Mouse (Mus musculus): ENCODE measurements around the gene Ifit3b.
A peak's percentile ranks its signal among the peaks of the same experiment; 100 is the strongest.
"Not testable (repeated sequence)": the region's sequence is repeated elsewhere in the genome, so short reads cannot be mapped to it uniquely, and the experiment has no call there.

The Ifit3b gene

DNA sequence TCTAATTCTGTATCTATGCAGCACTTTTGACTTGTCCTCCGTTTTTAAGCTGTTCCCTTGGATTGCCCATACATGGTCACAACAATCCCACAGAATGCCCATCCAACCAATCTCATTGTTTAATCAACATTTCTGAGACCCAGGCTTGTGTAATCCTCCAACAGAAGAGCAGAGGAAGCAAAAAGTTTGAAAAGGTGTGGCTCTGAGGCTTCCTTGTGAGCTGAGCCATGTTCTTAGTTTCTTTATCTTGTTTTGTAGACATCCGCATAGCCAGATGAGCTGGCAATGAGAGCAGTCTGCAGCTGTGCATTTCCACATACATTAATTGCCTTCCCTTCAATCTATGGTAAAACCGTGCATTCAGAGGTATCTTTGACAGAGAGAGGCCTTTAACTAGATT lies 2.3 kb upstream of the Ifit3b start:
- no peak for DNase-seq (ENCODE audit: low spot score in 2 of 2)

DNA sequence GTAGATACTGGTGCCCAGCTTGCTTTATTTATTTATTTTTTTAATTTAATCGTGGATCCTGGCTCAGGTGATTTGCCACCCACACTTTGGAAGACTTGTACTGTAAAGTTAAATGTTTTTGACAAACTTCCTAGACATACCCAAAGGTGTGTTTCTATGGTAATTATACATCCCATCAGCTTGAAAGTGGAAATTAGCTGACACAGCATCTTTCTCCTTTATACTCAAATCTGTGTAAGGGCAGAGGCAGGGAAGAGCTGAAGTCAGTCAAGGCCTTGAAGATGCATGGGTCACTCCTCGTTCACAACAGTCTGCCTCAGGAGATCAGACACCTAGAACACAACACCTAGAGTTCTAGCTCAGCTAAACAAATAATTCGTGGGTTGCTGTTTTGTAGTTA lies 2.3 kb downstream of the Ifit3b start:
- DNase-seq (ENCODE audit: low spot score in 2 of 2), result not testable (repeated sequence)

DNA sequence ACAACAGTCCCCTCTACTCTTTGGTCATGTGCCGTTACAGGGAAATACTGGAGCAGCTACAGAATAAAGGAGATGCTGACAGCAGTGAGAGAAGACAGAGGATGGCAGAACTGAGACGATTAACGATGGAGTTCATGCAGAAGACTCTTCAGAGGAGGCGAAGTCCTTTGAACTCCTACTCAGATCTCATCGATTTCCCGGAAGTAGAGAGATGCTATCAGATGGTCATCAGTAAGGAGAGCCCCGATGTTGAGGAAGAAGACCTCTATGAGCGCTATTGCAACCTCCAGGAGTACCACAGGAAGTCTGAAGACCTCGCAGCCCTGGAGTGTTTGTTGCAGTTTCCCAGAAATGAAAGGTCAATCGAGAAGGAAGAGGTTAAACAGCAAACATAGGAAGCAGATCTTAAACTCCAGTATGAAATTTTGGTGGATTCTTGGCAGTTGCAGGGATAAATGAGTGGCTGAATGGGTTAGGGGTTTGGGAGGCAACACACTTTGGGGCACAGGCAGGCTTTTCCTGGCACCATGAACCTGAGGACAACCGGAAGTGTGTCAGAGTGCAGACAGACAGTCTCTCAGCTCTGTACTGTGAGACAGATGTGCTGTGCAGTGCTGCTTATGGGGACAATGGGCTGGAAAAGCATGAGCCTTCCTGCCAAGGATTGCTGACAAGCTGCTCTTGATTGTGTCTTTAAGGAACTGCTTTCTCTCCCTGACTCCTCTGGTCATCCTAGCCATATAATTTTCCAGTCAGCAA lies 4.7 kb downstream of the Ifit3b start:
- DNase-seq (ENCODE audit: low spot score in 2 of 2), result not testable (repeated sequence)

DNA sequence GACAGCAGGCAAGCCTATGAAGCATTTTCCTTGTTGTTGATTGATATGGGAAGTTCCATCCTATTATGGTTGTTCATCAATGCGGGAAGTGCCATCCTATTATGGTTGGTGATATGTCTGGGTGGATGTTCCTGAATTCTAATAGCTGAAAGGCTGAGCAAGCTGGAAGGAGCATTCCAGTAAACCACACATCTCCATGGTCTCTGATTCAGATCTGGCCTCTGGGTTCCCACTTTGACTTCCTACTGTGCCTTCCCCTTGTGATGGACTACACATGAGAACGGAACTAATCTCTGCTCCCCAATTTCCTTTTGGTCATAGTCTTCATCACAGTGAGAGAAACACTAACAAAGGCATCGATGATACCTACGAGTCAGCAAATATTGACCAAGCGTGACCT lies 13.1 kb downstream of the Ifit3b start:
- no peak for DNase-seq (ENCODE audit: low spot score in 2 of 2)

DNA sequence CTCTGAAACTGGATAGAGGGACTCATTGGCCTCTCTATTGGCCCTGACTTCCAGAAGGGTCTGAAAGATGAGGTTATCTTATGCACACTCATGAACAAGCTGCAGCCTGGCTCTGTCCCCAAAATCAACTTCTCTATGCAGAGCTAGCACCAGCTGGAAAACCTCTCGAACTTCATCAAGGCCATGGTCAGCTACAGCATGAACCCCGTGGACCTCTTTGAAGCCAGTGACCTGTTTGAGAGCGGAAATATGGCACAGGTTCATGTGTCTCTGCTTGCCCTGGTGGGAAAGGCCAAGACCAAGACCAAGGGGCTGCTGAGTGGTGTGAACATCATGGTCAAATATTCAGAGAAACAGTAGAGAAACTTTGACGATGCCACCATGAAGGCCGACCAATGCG lies 16.0 kb downstream of the Ifit3b start:
- DNase-seq (ENCODE audit: low spot score in 2 of 2), result no peak

DNA sequence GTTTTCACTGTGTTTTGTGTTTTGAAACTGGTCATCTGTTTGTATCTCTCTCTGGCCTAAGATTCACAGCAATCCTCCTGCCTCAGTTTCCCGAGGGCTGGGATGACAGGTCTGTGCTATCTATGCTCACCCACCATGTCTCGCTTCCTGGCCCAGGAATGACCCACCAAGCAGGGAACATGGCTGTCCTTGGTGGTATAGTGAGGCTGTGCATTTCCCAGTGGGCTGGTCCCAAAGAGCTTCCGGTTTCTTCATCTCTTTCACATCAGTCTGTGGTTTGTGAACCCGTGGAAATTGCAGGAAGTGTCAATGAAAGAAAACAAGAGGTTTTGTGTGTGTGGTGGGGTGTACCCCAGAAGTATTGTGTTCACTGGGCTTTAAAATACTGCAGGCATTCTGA lies 16.9 kb downstream of the Ifit3b start:
- no peak for DNase-seq (ENCODE audit: low spot score in 2 of 2)

DNA sequence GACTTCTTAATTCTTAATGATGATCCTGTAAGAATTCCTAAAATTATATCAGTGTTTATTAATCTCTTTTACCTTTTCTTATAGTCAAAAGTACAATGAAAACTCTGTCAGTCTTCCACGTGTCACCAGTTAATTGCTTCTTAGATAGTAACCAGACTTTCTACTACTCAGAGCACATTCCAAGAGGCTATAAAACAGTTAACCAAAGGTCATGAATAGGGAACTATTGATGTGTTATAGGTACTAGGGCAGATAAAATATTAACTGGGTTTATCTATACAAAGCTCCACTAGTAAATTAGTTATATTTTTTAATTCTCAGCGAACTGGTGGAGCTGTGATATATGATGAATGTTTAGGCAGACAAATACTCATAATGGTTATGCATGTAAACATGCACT lies 19.7 kb downstream of the Ifit3b start:
- DNase-seq (ENCODE audit: low spot score in 2 of 2), result no peak

DNA sequence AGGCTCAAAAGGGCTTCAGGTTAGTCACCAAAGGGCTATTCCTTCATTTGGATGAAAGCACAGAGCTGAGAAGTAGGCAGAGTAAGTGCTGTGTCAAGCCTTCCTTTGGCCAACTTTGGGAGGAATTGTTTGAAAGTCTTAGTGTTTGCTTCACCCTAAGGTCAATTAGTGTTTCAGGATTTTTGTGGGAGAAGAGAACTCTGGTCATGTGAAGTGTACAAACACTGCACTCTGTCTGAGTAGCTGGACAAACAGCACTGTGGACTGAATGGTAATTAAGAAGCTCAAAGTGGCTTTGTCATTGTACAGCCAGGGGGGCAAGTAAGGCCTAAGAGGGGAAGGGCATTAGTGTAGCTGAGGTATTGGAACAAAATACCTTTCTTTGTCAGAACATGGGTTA lies 23.7 kb downstream of the Ifit3b start:
- DNase-seq (ENCODE audit: low spot score in 2 of 2), result no peak

DNA sequence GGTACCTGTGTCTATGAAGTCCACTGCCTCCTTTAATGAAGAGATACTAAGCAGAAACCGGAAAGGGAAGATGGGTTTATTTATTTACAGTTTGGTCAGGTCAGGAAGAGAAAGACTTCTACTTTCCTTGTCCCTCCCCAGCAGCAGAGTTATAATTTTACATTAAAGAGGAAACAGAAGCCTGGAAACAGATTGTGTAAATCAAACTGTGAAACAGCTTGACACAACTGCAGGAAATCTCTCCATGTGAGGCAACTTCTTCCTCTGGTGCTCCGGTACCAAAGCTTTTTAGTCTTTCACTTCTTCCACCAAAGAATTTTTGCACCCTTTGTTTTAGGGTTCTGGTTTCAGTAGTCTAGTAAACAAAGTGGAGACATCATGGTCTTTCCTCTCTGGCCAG lies 25.7 kb downstream of the Ifit3b start:
- DNase-seq (ENCODE audit: low spot score in 2 of 2), result no peak

DNA sequence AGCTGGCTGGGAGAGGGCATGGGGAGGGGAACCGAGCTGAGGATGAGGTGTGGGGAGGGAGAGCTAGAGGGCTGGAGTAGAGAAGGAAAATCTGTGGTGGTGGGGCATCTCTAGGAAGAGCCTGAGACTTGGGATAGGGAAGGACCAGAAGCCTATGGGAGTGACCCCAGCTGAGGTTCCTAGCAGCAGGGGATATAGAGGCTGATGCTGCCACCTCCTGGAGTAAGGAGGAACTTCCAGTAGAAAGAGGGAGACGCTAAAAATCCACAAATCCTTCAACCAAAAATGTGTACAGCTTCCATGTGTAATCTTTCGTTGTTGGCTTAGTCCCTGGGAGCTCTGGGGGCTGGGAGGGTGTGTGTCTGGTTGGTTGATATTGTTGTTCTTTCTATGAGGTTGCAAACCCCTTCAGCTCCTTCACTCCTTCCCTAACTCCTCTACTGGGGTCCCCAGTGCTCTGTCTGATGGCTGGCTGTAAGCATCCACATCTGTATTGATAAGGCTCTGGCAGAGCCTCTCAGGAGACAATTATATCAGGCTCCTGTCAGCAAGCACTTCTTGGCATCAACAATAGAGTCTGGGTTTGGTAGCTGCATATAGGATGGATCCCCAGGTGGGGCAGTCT lies 29.3 kb downstream of the Ifit3b start:
- DNase-seq (ENCODE audit: low spot score in 2 of 2), result peak; percentile 30 to 51

DNA sequence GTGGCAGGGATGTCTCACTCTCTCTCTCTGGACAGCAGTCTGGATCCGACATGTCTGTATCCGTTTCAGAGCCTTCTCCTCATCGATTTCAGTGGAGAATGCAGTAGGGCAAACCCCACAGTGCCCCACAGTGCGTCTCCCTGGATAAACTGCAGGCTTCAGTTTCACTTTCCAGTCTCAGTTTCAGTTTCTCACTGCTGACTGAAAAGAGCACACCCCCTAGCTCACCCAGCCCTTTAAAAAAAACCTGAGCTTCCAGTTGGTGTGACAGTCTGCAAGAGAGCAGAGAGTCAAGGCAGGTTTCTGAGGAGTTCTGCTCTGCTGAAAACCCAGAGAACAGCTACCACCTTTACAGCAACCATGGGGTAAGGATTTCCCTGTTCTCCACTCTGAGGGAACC lies 32.9 kb downstream of the Ifit3b start, which contains the start of the genes Ifit1bl2 and Ifit1:
Gene Ifit1bl2 (minus strand): TSS at position 121 of the 400 bp plus-strand sequence.
Gene Ifit1 (plus strand): TSS at position 249 of the 400 bp plus-strand sequence.
- DNase-seq (ENCODE audit: low spot score in 2 of 2), result no peak

DNA sequence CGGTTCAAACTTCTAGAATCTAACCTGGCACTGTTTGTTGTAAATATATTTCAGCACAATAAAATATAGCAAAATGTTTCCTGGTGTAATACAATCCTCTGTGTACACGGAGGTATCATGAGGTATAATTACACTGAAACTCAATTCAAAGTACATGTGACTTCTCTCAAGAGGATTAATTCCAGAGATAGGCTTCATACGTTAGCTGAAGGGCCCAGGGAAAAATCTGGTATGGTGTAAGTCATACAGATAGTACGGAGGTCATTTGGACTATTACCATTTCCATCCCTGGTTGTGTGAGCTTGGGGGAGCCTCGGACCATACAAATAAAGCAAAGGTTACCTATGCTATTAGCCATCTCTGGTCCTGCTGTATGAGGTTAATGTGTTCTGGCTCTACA lies 34.8 kb downstream of the Ifit3b start:
- DNase-seq (ENCODE audit: low spot score in 2 of 2), result no peak

DNA sequence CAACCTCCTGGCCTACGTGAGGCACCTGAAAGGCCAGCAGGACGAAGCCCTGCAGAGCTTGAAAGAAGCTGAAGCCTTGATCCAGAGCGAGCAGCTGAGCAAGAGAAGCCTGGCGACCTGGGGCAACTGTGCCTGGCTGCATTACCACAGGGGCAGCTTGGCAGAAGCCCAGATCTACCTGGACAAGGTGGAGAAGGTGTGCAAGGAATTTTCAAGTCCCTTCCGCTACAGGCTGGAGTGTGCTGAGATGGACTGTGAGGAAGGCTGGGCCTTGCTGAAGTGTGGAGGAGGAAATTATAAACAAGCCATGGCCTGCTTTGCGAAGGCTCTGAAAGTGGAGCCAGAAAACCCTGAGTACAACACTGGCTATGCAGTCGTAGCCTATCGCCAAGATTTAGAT lies 39.9 kb downstream of the Ifit3b start:
- not testable (repeated sequence) for DNase-seq (ENCODE audit: low spot score in 2 of 2)

DNA sequence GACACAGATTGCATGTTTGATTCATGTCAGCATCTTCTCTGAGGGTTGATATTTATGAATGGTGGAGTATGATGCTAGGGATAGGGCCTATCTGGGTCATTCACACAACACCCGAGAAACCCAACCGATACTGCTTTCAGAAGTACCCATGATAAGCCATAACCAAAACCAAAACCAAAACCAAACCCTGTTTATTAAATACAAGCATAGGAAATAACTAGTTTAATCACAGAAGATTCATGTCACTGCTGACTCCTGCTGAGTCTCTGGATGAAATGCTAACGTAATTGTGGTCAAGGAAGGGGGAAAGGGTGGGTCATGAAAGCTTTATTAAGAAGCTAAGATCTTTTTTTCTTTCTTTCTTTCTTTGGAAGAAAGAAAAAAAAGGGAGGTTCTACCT lies 42.5 kb downstream of the Ifit3b start:
- no peak for DNase-seq (ENCODE audit: low spot score in 2 of 2)

DNA sequence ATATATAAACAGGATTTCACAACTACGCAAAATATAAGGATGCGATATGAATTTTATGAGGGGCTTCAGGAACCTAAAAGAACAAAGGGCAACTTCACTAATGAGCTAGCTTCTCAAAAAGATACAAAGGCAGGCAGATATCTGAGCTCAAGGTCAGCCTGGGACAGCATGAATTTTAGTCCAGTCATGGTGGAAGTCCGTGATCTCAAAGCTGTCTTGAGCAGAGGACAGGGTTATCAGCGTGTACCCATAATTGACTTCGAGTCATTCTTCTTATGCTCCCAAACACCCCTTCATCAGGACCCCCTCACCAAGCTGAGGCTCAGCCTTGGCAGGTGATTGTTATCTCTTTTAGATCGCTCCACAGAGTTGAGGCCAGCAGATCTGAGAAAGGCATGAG lies 43.2 kb downstream of the Ifit3b start:
- no peak for DNase-seq (ENCODE audit: low spot score in 2 of 2)

DNA sequence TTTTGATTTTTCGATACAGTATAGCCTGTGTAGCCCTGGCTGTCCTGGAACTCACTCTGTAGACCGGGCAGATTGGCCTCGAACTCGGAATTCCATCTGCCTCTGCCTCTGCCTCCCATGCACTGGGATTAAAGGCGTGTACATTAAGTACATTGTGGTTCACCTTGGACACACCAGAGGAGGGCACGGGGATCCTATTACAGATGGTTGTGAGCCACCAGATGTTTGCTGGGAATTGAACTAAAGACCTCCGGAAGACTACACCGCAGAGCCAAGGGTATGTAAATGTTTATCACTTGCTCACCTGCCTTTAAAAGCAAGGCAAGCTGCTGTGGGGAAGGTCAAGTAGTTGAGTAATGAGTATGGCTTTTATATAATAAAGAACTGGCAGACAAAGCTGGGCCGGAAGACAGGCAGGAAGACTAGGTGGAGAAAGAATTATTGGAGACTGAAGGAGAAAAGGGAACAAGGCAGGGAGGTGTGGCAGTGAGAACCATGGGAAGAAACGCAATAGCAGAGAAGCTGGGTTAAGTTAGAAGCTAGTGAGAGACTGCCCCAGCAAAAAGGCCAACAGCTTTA lies 47.5 kb downstream of the Ifit3b start:
- DNase-seq (ENCODE audit: low spot score in 2 of 2), result no peak

DNA sequence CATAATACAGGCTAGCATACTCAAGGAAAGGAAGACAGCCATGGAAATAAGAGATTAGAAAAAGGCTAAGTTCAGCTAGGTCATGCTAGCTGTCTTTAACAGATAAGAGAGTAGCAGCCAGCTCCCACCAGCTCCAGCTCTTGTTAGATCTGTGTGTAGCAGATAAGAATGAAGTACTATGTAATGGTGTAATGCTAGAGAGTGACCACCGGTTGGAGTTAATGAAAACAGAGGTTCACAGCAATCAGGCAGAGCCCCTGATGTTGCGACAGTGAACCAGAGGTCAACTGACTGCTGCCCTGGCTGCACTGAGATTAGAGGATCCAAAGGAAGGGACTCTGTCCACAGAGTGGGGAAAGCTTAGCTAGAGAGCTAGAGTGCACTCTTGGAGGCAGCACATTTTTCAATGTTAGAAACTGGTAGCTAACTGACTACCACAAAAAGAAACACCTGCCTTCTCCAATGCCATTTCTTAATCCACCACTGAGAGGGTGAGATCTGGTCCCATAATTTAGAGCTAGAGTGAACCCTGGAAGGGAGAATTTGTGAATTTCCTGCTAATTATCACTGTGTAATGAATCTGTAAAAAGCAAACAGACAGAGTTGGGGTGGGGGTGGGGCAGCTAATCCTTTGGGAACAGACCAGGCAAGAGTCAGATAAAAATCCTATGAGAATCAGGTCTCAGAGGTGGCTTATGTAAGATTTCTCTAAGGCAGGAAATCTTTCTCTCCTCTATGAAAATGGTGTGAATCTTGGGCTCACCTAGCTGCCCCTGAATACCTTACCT lies 48.9 kb downstream of the Ifit3b start:
- no peak for DNase-seq (ENCODE audit: low spot score in 2 of 2)

DNA sequence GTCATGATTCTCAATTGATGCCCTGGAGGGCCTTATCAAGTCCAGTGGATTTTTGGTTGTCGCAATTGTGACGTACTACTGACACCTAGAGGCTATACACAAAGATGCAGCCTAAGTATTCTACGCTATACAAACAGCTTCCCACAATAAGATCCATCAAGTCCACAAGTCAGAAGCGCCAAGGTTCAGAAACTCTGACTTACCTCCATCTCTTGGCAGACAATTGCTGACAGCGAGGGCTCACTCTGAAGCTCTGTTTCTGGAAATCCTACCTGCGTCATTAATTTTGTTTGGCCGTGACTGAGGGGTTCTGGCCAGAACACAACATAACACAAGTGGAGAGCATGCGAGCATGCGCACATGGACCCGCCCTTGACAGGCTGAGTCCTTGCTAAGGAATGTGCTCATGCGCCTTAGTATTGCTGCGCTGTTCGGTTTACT lies 54.3 kb downstream of the Ifit3b start:
- peak; percentile 27 to 48 for DNase-seq (ENCODE audit: low spot score in 2 of 2)

DNA sequence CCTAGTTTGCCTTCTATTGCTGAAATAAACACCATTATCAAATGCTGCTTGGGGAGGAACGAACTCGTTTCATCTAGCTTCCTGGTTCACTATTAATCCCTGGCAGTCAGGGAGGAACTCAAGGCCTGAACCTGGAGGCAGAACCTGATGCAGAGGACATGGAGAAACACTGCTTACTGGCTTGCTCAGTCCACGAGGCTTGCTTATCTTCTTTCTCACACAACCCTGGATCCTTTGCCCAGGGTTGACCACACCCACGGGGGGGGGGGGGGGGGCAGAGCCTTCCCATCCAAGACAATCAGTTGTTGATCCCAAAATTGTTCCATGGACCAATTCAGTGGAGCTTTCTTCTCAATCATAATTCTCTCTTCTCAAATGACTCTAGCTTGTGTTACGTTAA lies 55.0 kb downstream of the Ifit3b start:
- DNase-seq (ENCODE audit: low spot score in 2 of 2), result no peak
